Mouse (Mus musculus): ENCODE results near the gene Stat3. TPM values are rescaled to one million over a fixed set of nuclear protein-coding genes. Genes with fewer than 3 reads are reported as not detected.

Gene Stat3
- polyA plus RNA-seq, 1 experiment = 82.6 TPM

- peaks cover 54% of the 10 kb centered on the region for H3K4me1 ChIP-seq
- H3K36me3 ChIP-seq (replicated peaks; ENCODE audit: low read length) = peaks cover 43% of the 10 kb centered on the region
- no peaks in the 10 kb centered on the region for H3K9me3 ChIP-seq
- peaks cover 18% of the 10 kb centered on the region for H3K27me3 ChIP-seq (replicated peaks)
- H3K4me3 ChIP-seq (replicated peaks) = peak overlapping the region; percentile 97
- TF ChIP-seq FLI1 (IDR thresholded peaks at IDR 0.05; ENCODE audit: low read length) (no peak), GATA1 (IDR thresholded peaks at IDR 0.05; ENCODE audit: borderline replicate concordance, low read length) (no peak)
Measured at GRCm38 (mm10) chr11:100861335-100861734, 78.0 kb downstream of the Stat3 start.

DNA sequence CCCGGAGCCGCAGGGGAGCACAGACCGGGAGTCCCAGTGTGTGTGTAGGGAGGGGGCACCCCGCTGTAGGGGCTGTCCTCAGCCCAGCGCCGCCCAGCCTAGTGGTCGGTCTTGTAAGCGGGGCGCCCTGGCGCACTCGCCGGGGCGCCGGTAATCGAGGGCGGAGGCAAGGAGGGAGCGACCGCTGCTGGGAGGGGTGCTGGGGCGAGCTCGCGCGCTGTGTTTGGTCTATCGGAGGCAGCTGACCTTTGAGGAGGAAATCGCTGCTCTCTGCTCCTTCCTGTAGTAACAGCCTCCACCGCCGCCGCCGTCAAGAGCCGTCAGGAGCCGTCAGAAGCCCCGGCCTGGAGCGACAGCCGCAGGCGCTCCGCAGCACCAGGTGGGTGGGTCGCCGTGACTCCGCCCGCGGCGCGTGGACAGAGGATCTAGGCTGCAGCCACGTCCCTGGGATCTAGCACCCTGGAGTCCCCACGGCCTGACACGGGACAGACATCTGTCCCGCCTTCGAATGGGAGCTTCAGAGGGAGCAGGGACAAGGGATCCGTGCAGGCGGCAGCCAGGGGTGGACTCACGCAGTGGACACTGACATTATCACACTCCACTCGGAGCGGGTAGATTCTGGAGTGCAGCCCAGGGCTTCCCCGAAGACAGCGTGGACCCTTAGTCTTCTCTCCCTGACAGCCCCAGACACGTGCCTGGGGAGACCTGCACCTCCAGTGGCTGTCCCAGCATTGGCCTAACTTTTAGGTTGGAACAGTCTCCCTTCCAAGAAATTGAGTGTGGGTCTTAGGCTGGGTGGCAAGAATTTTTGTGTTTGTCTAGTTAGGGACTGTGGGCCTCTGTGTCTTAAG is 78.9 kb downstream of the Stat3 start:
- peaks cover 58% of the 10 kb centered on the region for H3K4me1 ChIP-seq
- H3K4me3 ChIP-seq (replicated peaks) = peak overlapping the region; percentile 97
- TF ChIP-seq FLI1 (IDR thresholded peaks at IDR 0.05; ENCODE audit: low read length) = no peak
- no peak for TF ChIP-seq GATA1 (IDR thresholded peaks at IDR 0.05; ENCODE audit: borderline replicate concordance, low read length)
- H3K36me3 ChIP-seq (replicated peaks; ENCODE audit: low read length) = peaks cover 35% of the 10 kb centered on the region
- H3K27me3 ChIP-seq (replicated peaks) = peaks cover 27% of the 10 kb centered on the region
- no peaks in the 10 kb centered on the region for H3K9me3 ChIP-seq

GRCm38 (mm10) chr11:100859579-100860075 is 79.7 kb downstream of the Stat3 start:
- TF ChIP-seq FLI1 (IDR thresholded peaks at IDR 0.05; ENCODE audit: low read length) (no peak), GATA1 (IDR thresholded peaks at IDR 0.05; ENCODE audit: borderline replicate concordance, low read length) (no peak)
- Histone ChIP-seq H3K4me3 (replicated peaks) (peak overlapping the region; percentile 97), H3K9me3 (no peaks in the 10 kb centered on the region)

DNA sequence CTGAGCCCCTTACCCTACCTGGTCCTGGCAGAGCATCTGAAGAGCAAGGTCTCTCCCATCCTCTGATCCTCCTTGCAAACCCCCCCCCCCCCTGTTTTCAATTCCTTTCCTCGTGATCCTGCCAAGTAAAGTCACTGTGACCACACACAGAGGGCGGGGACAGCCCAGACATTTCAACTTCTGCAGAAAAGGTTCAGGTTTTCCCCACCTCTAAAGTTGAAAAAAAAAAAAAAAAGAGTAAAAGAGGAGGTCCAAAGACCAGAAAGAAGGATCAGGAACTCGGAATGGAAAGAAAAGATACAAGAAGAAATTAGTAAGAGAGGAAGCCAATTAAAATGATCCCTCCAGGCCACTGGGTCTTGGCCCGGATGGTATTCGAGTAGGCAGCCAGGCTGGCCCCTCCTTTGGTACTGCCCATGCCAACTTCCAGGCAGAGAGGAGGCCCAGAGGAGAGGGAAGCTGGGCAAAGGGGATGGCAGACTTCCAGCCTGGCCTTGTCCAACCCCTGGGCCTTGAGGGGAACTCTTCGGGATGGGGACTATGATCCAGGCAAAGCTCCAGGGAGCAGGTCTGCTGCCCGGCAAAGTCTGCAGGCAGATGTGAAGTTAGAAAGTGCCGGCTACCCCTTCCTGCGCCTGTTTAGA is 80.3 kb downstream of the Stat3 start, which contains the start of gene Stat5a:
Stat5a (plus strand) TSS at position 417 of the 644 bp plus-strand sequence.
- Histone ChIP-seq H3K4me3 (replicated peaks) (peak within 1 kb of the TSS; percentile 97), H3K4me1 (peaks cover 62% of the 10 kb centered on the region), H3K9me3 (no peaks in the 10 kb centered on the region), H3K36me3 (replicated peaks; ENCODE audit: low read length) (peaks cover 21% of the 10 kb centered on the region), H3K27me3 (replicated peaks) (peaks cover 40% of the 10 kb centered on the region)
- TF ChIP-seq FLI1 (IDR thresholded peaks at IDR 0.05; ENCODE audit: low read length) = no peak
- TF ChIP-seq GATA1 (IDR thresholded peaks at IDR 0.05; ENCODE audit: borderline replicate concordance, low read length) = no peak

More at GRCm38 (mm10) chr11:100859579-100860075, 79.7 kb downstream of the Stat3 start:
- Histone ChIP-seq H3K36me3 (replicated peaks; ENCODE audit: low read length) (peaks cover 27% of the 10 kb centered on the region), H3K4me1 (peaks cover 58% of the 10 kb centered on the region), H3K27me3 (replicated peaks) (peaks cover 35% of the 10 kb centered on the region)

DNA sequence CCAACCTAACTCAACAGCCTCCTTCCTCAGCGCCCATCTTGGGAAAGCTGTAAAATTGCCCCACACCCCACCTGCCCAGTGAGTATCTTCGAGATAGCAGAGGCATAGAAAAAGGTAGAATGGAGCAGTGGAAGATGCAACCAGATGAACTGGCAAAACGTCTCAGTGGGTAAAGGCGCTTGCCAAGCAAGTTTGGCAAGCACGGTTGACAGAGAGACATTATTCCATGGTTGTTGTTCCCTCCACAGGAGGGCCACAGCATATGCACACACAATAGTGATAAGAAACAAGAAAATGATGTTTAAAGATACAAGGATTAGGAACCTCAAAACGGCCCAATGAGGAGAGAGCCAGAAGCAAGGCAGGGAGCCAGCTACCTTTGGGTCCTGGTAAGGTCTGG is 81.4 kb downstream of the Stat3 start:
- H3K36me3 ChIP-seq (replicated peaks; ENCODE audit: low read length) = peaks cover 10% of the 10 kb centered on the region
- peaks cover 49% of the 10 kb centered on the region for H3K27me3 ChIP-seq (replicated peaks)
- no peaks in the 10 kb centered on the region for H3K9me3 ChIP-seq
- H3K4me3 ChIP-seq (replicated peaks) = no peak overlapping the region
- TF ChIP-seq FLI1 (IDR thresholded peaks at IDR 0.05; ENCODE audit: low read length) = no peak
- no peak for TF ChIP-seq GATA1 (IDR thresholded peaks at IDR 0.05; ENCODE audit: borderline replicate concordance, low read length)
- H3K4me1 ChIP-seq = peaks cover 63% of the 10 kb centered on the region

DNA sequence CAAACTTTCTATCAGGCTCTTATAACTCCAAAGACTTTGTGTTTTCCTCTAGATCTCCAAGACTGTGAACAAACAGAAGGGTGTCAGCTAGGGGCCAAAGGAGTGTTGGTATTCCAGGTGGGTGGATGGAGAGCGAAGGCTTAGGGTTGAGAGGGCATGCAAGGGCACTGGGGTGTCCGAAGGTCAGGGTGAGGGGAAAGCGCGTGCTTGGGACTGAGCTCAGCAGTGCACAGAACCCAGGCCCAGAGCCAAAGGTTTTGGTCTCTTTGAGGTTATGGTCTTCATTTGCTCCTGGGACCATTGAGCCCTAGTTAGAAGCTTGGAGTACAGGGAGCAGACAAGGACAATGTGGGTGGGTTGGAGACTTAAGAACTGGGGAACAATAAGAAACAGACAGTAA is 84.2 kb downstream of the Stat3 start:
- peaks cover 61% of the 10 kb centered on the region for H3K27me3 ChIP-seq (replicated peaks)

DNA sequence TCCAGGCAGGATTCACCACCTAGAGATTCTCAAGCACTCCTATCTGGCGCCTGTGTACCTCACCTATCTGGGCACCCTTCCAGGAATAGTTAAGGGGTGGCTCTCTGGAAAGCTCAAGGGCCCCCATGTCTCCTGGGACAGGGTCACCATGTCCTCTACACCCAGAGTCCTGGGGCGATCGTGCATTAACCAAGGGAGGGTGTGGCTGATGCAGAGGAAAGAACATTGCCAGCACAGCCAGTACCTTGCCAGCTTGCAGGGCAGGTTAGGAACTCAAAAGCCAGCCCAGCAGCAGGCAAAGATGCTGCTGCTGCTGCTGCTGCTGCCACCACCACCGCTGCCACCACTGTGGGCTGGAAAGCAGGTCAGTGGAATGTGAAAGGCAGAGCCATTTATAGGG is 85.1 kb downstream of the Stat3 start:
- peaks cover 59% of the 10 kb centered on the region for H3K27me3 ChIP-seq (replicated peaks)
- no peak overlapping the region for H3K4me3 ChIP-seq (replicated peaks)
- H3K9me3 ChIP-seq = no peaks in the 10 kb centered on the region
- TF ChIP-seq FLI1 (IDR thresholded peaks at IDR 0.05; ENCODE audit: low read length) = no peak
- TF ChIP-seq GATA1 (IDR thresholded peaks at IDR 0.05; ENCODE audit: borderline replicate concordance, low read length) = no peak
- peaks cover 52% of the 10 kb centered on the region for H3K4me1 ChIP-seq
- H3K36me3 ChIP-seq (replicated peaks; ENCODE audit: low read length) = no peaks in the 10 kb centered on the region

More for the DNA sequence above, 84.2 kb downstream of the Stat3 start:
- TF ChIP-seq GATA1 (IDR thresholded peaks at IDR 0.05; ENCODE audit: borderline replicate concordance, low read length) = no peak
- no peak for TF ChIP-seq FLI1 (IDR thresholded peaks at IDR 0.05; ENCODE audit: low read length)
- Histone ChIP-seq H3K4me1 (peaks cover 58% of the 10 kb centered on the region), H3K36me3 (replicated peaks; ENCODE audit: low read length) (no peaks in the 10 kb centered on the region), H3K4me3 (replicated peaks) (no peak overlapping the region), H3K9me3 (no peaks in the 10 kb centered on the region)

- Histone ChIP-seq H3K4me1 (peaks cover 53% of the 10 kb centered on the region), H3K4me3 (replicated peaks) (peak overlapping the region; percentile 42), H3K27me3 (replicated peaks) (peaks cover 57% of the 10 kb centered on the region), H3K9me3 (no peaks in the 10 kb centered on the region), H3K36me3 (replicated peaks; ENCODE audit: low read length) (no peaks in the 10 kb centered on the region)
- no peak for TF ChIP-seq FLI1 (IDR thresholded peaks at IDR 0.05; ENCODE audit: low read length)
- no peak for TF ChIP-seq GATA1 (IDR thresholded peaks at IDR 0.05; ENCODE audit: borderline replicate concordance, low read length)
Measured at GRCm38 (mm10) chr11:100853018-100853417, 86.3 kb downstream of the Stat3 start.

- Histone ChIP-seq H3K4me1 (peaks cover 59% of the 10 kb centered on the region), H3K27me3 (replicated peaks) (peaks cover 50% of the 10 kb centered on the region), H3K9me3 (no peaks in the 10 kb centered on the region), H3K4me3 (replicated peaks) (no peak overlapping the region), H3K36me3 (replicated peaks; ENCODE audit: low read length) (no peaks in the 10 kb centered on the region)
- TF ChIP-seq FLI1 (IDR thresholded peaks at IDR 0.05; ENCODE audit: low read length) = no peak
Measured at GRCm38 (mm10) chr11:100852088-100852487, 87.3 kb downstream of the Stat3 start.

Measured in megakaryocyte, embryonic 14.5 days (primary cell).